Mouse (Mus musculus): Measurements from ENCODE around the gene Adam19. TPM values are rescaled to one million over a fixed set of nuclear protein-coding genes. Genes with fewer than 3 reads are reported as not detected.

The Adam19 gene
- polyA plus RNA-seq, 1 experiment from 2014 or later: 12.5 TPM

GRCm38 (mm10) chr11:46127621-46128547 is 72.1 kb downstream of the Adam19 start:
- Histone ChIP-seq H3K9me3 (no peaks in the 10 kb centered on the region), H3K4me1 (no peaks in the 10 kb centered on the region), H3K27ac (replicated peaks) (no peak overlapping the region), H3K4me3 (no peak overlapping the region), H3K36me3 (peaks cover 24% of the 10 kb centered on the region), H3K9ac (replicated peaks) (no peak overlapping the region), H3K27me3 (no peaks in the 10 kb centered on the region), H3K4me2 (replicated peaks) (no peak overlapping the region)
- ATAC-seq (ENCODE audit: low FRiP score, low read depth): no peak
- WGBS: 83% methylated on average over 15 of the region's 15 CpGs

GRCm38 (mm10) chr11:46128548-46128945 is 72.8 kb downstream of the Adam19 start:
- WGBS: 71% methylated on average over 9 of the region's 9 CpGs
- Histone ChIP-seq H3K36me3 (peaks cover 24% of the 10 kb centered on the region), H3K4me1 (no peaks in the 10 kb centered on the region), H3K4me3 (no peak overlapping the region), H3K4me2 (replicated peaks) (no peak overlapping the region), H3K27me3 (no peaks in the 10 kb centered on the region), H3K9me3 (no peaks in the 10 kb centered on the region), H3K9ac (replicated peaks) (no peak overlapping the region), H3K27ac (replicated peaks) (no peak overlapping the region)
- no peak for ATAC-seq (ENCODE audit: low FRiP score, low read depth)

GRCm38 (mm10) chr11:46131022-46131986 is 75.5 kb downstream of the Adam19 start:
- 93% methylated on average over 17 of the region's 17 CpGs for WGBS
- Histone ChIP-seq H3K4me1 (no peaks in the 10 kb centered on the region), H3K4me3 (no peak overlapping the region), H3K4me2 (replicated peaks) (no peak overlapping the region), H3K27ac (replicated peaks) (no peak overlapping the region), H3K9ac (replicated peaks) (no peak overlapping the region), H3K9me3 (no peaks in the 10 kb centered on the region), H3K27me3 (no peaks in the 10 kb centered on the region), H3K36me3 (peaks cover 14% of the 10 kb centered on the region)
- ATAC-seq (ENCODE audit: low FRiP score, low read depth): no peak

GRCm38 (mm10) chr11:46134899-46135298 is 79.1 kb downstream of the Adam19 start:
- no peak overlapping the region for H3K27ac ChIP-seq (replicated peaks)
- H3K27me3 ChIP-seq: no peaks in the 10 kb centered on the region
- H3K4me3 ChIP-seq: no peak overlapping the region
- no peak overlapping the region for H3K4me2 ChIP-seq (replicated peaks)
- H3K4me1 ChIP-seq: no peaks in the 10 kb centered on the region
- no peak for ATAC-seq (ENCODE audit: low FRiP score, low read depth)
- peaks cover 25% of the 10 kb centered on the region for H3K36me3 ChIP-seq
- 94% methylated on average over 2 of the region's 2 CpGs for WGBS
- no peak overlapping the region for H3K9ac ChIP-seq (replicated peaks)
- H3K9me3 ChIP-seq: no peaks in the 10 kb centered on the region

- no peaks in the 10 kb centered on the region for H3K4me1 ChIP-seq
- no peaks in the 10 kb centered on the region for H3K27me3 ChIP-seq
- H3K36me3 ChIP-seq: peaks cover 43% of the 10 kb centered on the region
- H3K4me2 ChIP-seq (replicated peaks): no peak overlapping the region
- no peak overlapping the region for H3K4me3 ChIP-seq
- H3K27ac ChIP-seq (replicated peaks): no peak overlapping the region
- ATAC-seq (ENCODE audit: low FRiP score, low read depth): no peak
- no peaks in the 10 kb centered on the region for H3K9me3 ChIP-seq
- 89% methylated on average over 6 of the region's 6 CpGs for WGBS
- no peak overlapping the region for H3K9ac ChIP-seq (replicated peaks)
Observed at GRCm38 (mm10) chr11:46143342-46143741, 87.5 kb downstream of the Adam19 start.

GRCm38 (mm10) chr11:46145163-46145875 is 89.5 kb downstream of the Adam19 start:
- no peak overlapping the region for H3K27ac ChIP-seq (replicated peaks)
- no peaks in the 10 kb centered on the region for H3K9me3 ChIP-seq
- H3K4me1 ChIP-seq: no peaks in the 10 kb centered on the region
- H3K9ac ChIP-seq (replicated peaks): no peak overlapping the region
- H3K4me3 ChIP-seq: no peak overlapping the region
- no peak overlapping the region for H3K4me2 ChIP-seq (replicated peaks)
- peaks cover 34% of the 10 kb centered on the region for H3K36me3 ChIP-seq
- 88% methylated on average over 11 of the region's 11 CpGs for WGBS
- H3K27me3 ChIP-seq: no peaks in the 10 kb centered on the region
- no peak for ATAC-seq (ENCODE audit: low FRiP score, low read depth)

- no peak for ATAC-seq (ENCODE audit: low FRiP score, low read depth)
Observed at GRCm38 (mm10) chr11:46146619-46147018, 90.8 kb downstream of the Adam19 start.

GRCm38 (mm10) chr11:46156945-46157344 is 101.2 kb downstream of the Adam19 start:
- Histone ChIP-seq H3K4me3 (no peak overlapping the region), H3K36me3 (no peaks in the 10 kb centered on the region), H3K27me3 (no peaks in the 10 kb centered on the region), H3K9me3 (no peaks in the 10 kb centered on the region), H3K4me1 (no peaks in the 10 kb centered on the region), H3K27ac (replicated peaks) (no peak overlapping the region), H3K9ac (replicated peaks) (no peak overlapping the region), H3K4me2 (replicated peaks) (no peak overlapping the region)
- 89% methylated on average over 8 of the region's 8 CpGs for WGBS
- ATAC-seq (ENCODE audit: low FRiP score, low read depth): no peak

More at GRCm38 (mm10) chr11:46146619-46147018, 90.8 kb downstream of the Adam19 start:
- no peak overlapping the region for H3K9ac ChIP-seq (replicated peaks)
- H3K27ac ChIP-seq (replicated peaks): no peak overlapping the region
- WGBS: 93% methylated on average over 5 of the region's 5 CpGs
- no peak overlapping the region for H3K4me2 ChIP-seq (replicated peaks)
- H3K27me3 ChIP-seq: no peaks in the 10 kb centered on the region
- peaks cover 22% of the 10 kb centered on the region for H3K36me3 ChIP-seq
- H3K4me3 ChIP-seq: no peak overlapping the region
- no peaks in the 10 kb centered on the region for H3K9me3 ChIP-seq
- H3K4me1 ChIP-seq: no peaks in the 10 kb centered on the region

- Histone ChIP-seq H3K4me1 (no peaks in the 10 kb centered on the region), H3K9me3 (no peaks in the 10 kb centered on the region), H3K27me3 (no peaks in the 10 kb centered on the region), H3K4me3 (no peak overlapping the region), H3K9ac (replicated peaks) (no peak overlapping the region), H3K4me2 (replicated peaks) (no peak overlapping the region), H3K36me3 (no peaks in the 10 kb centered on the region), H3K27ac (replicated peaks) (no peak overlapping the region)
- ATAC-seq (ENCODE audit: low FRiP score, low read depth): no peak
Observed at GRCm38 (mm10) chr11:46157462-46157861, 101.7 kb downstream of the Adam19 start.

- Histone ChIP-seq H3K9ac (replicated peaks) (peak within 1 kb of the TSS; percentile 39), H3K4me3 (peak within 1 kb of the TSS; percentile 51), H3K4me2 (replicated peaks) (peak within 1 kb of the TSS; percentile 90), H3K4me1 (peaks cover 12% of the 10 kb centered on the region), H3K27ac (replicated peaks) (no peak within 1 kb of the TSS), H3K36me3 (no peaks in the 10 kb centered on the region), H3K9me3 (no peaks in the 10 kb centered on the region), H3K27me3 (peaks cover 22% of the 10 kb centered on the region)
- ATAC-seq (ENCODE audit: low FRiP score, low read depth): 0 out of 2 replicates have a peak, but pooled peaks have one; percentile 23
- WGBS: 3% methylated on average over 39 of the region's 40 CpGs
Observed at GRCm38 (mm10) chr11:46165866-46166585, 110.2 kb downstream of the Adam19 start, which contains the start of gene Nipal4. Gene Nipal4 (minus strand): TSS chr11:46166508.

- no peak overlapping the region for H3K9ac ChIP-seq (replicated peaks)
- ATAC-seq (ENCODE audit: low FRiP score, low read depth): no peak
- peaks cover 12% of the 10 kb centered on the region for H3K4me1 ChIP-seq
- no peak overlapping the region for H3K4me3 ChIP-seq
- H3K4me2 ChIP-seq (replicated peaks): no peak overlapping the region
- H3K9me3 ChIP-seq: no peaks in the 10 kb centered on the region
- peaks cover 22% of the 10 kb centered on the region for H3K27me3 ChIP-seq
- H3K27ac ChIP-seq (replicated peaks): no peak overlapping the region
- WGBS: 92% methylated on average over 7 of the region's 7 CpGs
- H3K36me3 ChIP-seq: no peaks in the 10 kb centered on the region
Observed at GRCm38 (mm10) chr11:46168506-46168905, 112.7 kb downstream of the Adam19 start.
